Mouse (Mus musculus) Muller cell, postnatal 12 days (primary cell): ENCODE results near the gene Tfap2e.

Source experiments
- DNase-seq: peaks from one replicate; pipeline ENCODE4 v3.0.0-alpha.2; 2015; ENCODE audit errors: inconsistent ontology term

Gene Tfap2e

GRCm38 (mm10) chr4:126696908-126697307, 39.1 kb downstream of the Tfap2e start:
- no peak for DNase-seq

- DNase-seq, result no peak
Measured at GRCm38 (mm10) chr4:126693021-126693420, 43.0 kb downstream of the Tfap2e start.

- DNase-seq, result no peak
Measured at GRCm38 (mm10) chr4:126689457-126689856, 46.6 kb downstream of the Tfap2e start.

DNA sequence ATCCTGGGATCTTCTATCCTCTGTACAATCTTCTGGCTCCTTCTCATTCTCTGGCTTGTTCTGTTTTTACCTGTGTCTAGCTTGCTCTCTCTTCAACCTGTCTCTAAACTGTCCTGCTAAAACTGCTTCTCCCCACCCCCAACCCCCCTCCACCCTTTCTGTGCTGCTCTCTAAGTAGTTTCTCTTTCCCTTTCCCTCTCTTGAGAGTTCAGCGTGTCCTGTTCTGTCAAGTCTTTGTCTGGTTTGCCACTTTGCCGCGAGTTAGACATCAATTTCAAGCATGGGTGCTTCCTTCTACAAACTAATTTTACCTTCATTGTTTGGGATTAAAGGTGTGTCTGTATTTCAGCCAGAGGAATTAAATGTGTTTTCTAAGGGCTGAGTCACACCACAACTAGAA, 53.0 kb downstream of the Tfap2e start:
- DNase-seq, result peak; percentile 11

- DNase-seq, result no peak
Measured at GRCm38 (mm10) chr4:126682298-126682697, 53.7 kb downstream of the Tfap2e start.

GRCm38 (mm10) chr4:126677054-126678003, 58.7 kb downstream of the Tfap2e start, which contains the start of gene Psmb2:
Psmb2 (plus strand) TSS chr4:126677630.
- peak; percentile 97 for DNase-seq

GRCm38 (mm10) chr4:126667075-126667474, 69.0 kb downstream of the Tfap2e start:
- DNase-seq, result no peak
